Mouse (Mus musculus) thymus, postnatal 36 days (tissue): ENCODE results near the gene Gpr153.

Experiments used
- DNase-seq, 2 experiments: peaks; one replicate each; pipeline ENCODE4 v3.0.0; 2022; ENCODE audit warnings: mixed read lengths in 2 of 2

Gpr153 gene

GRCm38 (mm10) chr4:152265791-152266190, 8.2 kb upstream of the Gpr153 start:
- DNase-seq, result no peak

GRCm38 (mm10) chr4:152266236-152266895, 7.7 kb upstream of the Gpr153 start:
- no peak for DNase-seq

GRCm38 (mm10) chr4:152267748-152268369, 6.2 kb upstream of the Gpr153 start:
- no peak for DNase-seq

GRCm38 (mm10) chr4:152269967-152270366, 4.1 kb upstream of the Gpr153 start:
- no peak for DNase-seq

- DNase-seq, result no peak
These were observed 3.4 kb upstream of the Gpr153 start for GRCm38 (mm10) chr4:152270599-152270998.

GRCm38 (mm10) chr4:152271334-152271733, 2.7 kb upstream of the Gpr153 start:
- DNase-seq, result no peak

- no peak for DNase-seq
These were observed 2.0 kb upstream of the Gpr153 start for GRCm38 (mm10) chr4:152272006-152272405.

GRCm38 (mm10) chr4:152272449-152273049, 1.5 kb upstream of the Gpr153 start:
- no peak for DNase-seq

- DNase-seq, result no peak
These were observed 841 bp upstream of the Gpr153 start for GRCm38 (mm10) chr4:152273191-152273590.

- DNase-seq, result no peak
These were observed 674 bp downstream of the Gpr153 start for GRCm38 (mm10) chr4:152274681-152275131.

- DNase-seq, result no peak
These were observed 2.6 kb downstream of the Gpr153 start for GRCm38 (mm10) chr4:152276389-152277347.

- no peak for DNase-seq
These were observed 3.9 kb downstream of the Gpr153 start for GRCm38 (mm10) chr4:152277916-152278315.

- no peak for DNase-seq
These were observed 5.0 kb downstream of the Gpr153 start for GRCm38 (mm10) chr4:152278986-152279385.

GRCm38 (mm10) chr4:152281601-152282000, 7.6 kb downstream of the Gpr153 start:
- no peak for DNase-seq

- no peak for DNase-seq
These were observed 8.7 kb downstream of the Gpr153 start for GRCm38 (mm10) chr4:152282721-152283120.

- peak; percentile 84 to 85 for DNase-seq
These were observed 9.3 kb downstream of the Gpr153 start for GRCm38 (mm10) chr4:152283186-152283950.

- DNase-seq, result peak; percentile 38 to 41
These were observed 11.5 kb downstream of the Gpr153 start for GRCm38 (mm10) chr4:152285505-152285904.

- no peak for DNase-seq
These were observed 12.2 kb downstream of the Gpr153 start for GRCm38 (mm10) chr4:152286183-152286582.

- peak; percentile 68 for DNase-seq
These were observed 12.9 kb downstream of the Gpr153 start for GRCm38 (mm10) chr4:152286887-152287286.

- no peak for DNase-seq
These were observed 13.5 kb downstream of the Gpr153 start for GRCm38 (mm10) chr4:152287317-152288120.

GRCm38 (mm10) chr4:152288398-152288945, 14.4 kb downstream of the Gpr153 start:
- no peak for DNase-seq
